Mouse (Mus musculus): ENCODE measurements around the gene 1700011L22Rik.

The 1700011L22Rik gene

GRCm38 (mm10) chr8:79239320-79239719 is 9.1 kb downstream of the 1700011L22Rik start:
- DNase-seq (ENCODE audit: low spot score): no peak

GRCm38 (mm10) chr8:79229266-79229888 is 19.0 kb downstream of the 1700011L22Rik start:
- no peak for DNase-seq (ENCODE audit: low spot score)

GRCm38 (mm10) chr8:79227916-79228315 is 20.5 kb downstream of the 1700011L22Rik start:
- no peak for DNase-seq (ENCODE audit: low spot score)

- no peak for DNase-seq (ENCODE audit: low spot score)
These were observed 21.2 kb downstream of the 1700011L22Rik start for GRCm38 (mm10) chr8:79227194-79227593.

GRCm38 (mm10) chr8:79226046-79226445 is 22.3 kb downstream of the 1700011L22Rik start:
- no peak for DNase-seq (ENCODE audit: low spot score)

- DNase-seq (ENCODE audit: low spot score): no peak
These were observed 22.8 kb downstream of the 1700011L22Rik start for GRCm38 (mm10) chr8:79225586-79225985.

- DNase-seq (ENCODE audit: low spot score): no peak
These were observed 24.0 kb downstream of the 1700011L22Rik start for GRCm38 (mm10) chr8:79224363-79224762.

GRCm38 (mm10) chr8:79222752-79223141 is 25.6 kb downstream of the 1700011L22Rik start:
- no peak for DNase-seq (ENCODE audit: low spot score)

GRCm38 (mm10) chr8:79222106-79222751 is 26.1 kb downstream of the 1700011L22Rik start:
- no peak for DNase-seq (ENCODE audit: low spot score)

- DNase-seq (ENCODE audit: low spot score): no peak
These were observed 36.7 kb downstream of the 1700011L22Rik start for GRCm38 (mm10) chr8:79211630-79212029.

- no peak for DNase-seq (ENCODE audit: low spot score)
These were observed 38.6 kb downstream of the 1700011L22Rik start for GRCm38 (mm10) chr8:79209641-79210358.

GRCm38 (mm10) chr8:79208691-79209640 is 39.4 kb downstream of the 1700011L22Rik start:
- DNase-seq (ENCODE audit: low spot score): no peak

- DNase-seq (ENCODE audit: low spot score): no peak
These were observed 40.2 kb downstream of the 1700011L22Rik start for GRCm38 (mm10) chr8:79208181-79208580.

GRCm38 (mm10) chr8:79206895-79207294 is 41.5 kb downstream of the 1700011L22Rik start:
- no peak for DNase-seq (ENCODE audit: low spot score)

- DNase-seq (ENCODE audit: low spot score): no peak
These were observed 46.8 kb downstream of the 1700011L22Rik start for GRCm38 (mm10) chr8:79201446-79202147.

- DNase-seq (ENCODE audit: low spot score): no peak
These were observed 49.7 kb downstream of the 1700011L22Rik start for GRCm38 (mm10) chr8:79198675-79199074.

- no peak for DNase-seq (ENCODE audit: low spot score)
These were observed 51.9 kb downstream of the 1700011L22Rik start for GRCm38 (mm10) chr8:79196481-79196880.

GRCm38 (mm10) chr8:79190071-79190470 is 58.3 kb downstream of the 1700011L22Rik start:
- no peak for DNase-seq (ENCODE audit: low spot score)

GRCm38 (mm10) chr8:79185488-79185887 is 62.9 kb downstream of the 1700011L22Rik start:
- DNase-seq (ENCODE audit: low spot score): no peak

GRCm38 (mm10) chr8:79179678-79180077 is 68.7 kb downstream of the 1700011L22Rik start:
- no peak for DNase-seq (ENCODE audit: low spot score)

- no peak for DNase-seq (ENCODE audit: low spot score)
These were observed 72.4 kb downstream of the 1700011L22Rik start for GRCm38 (mm10) chr8:79175991-79176390.

Measured in c-Kit-positive CD71-positive TER-119-positive erythroid progenitor cells, embryonic 14.5 days (primary cell).